Mouse (Mus musculus) 3134 (cell line): ENCODE measurements around the gene Kif21b.

ENCODE experiments used
- DNase-seq: peaks from one replicate; pipeline ENCODE4 v3.0.0-alpha.2; 2011; ENCODE audit warnings: low spot score; ENCODE audit not compliant: insufficient read length; ENCODE audit errors: extremely low read depth

The Kif21b gene

GRCm38 (mm10) chr1:136156304-136156703 lies 25.1 kb downstream of the Kif21b start:
- DNase-seq, result no peak

- DNase-seq, result no peak
Observed at GRCm38 (mm10) chr1:136156951-136157350, 25.8 kb downstream of the Kif21b start.

- no peak for DNase-seq
Observed at GRCm38 (mm10) chr1:136159830-136160229, 28.6 kb downstream of the Kif21b start.

GRCm38 (mm10) chr1:136160297-136160696 lies 29.1 kb downstream of the Kif21b start:
- no peak for DNase-seq

GRCm38 (mm10) chr1:136160930-136161329 lies 29.7 kb downstream of the Kif21b start:
- no peak for DNase-seq

- DNase-seq, result no peak
Observed at GRCm38 (mm10) chr1:136161333-136161921, 30.2 kb downstream of the Kif21b start.

- DNase-seq, result no peak
Observed at GRCm38 (mm10) chr1:136165436-136165835, 34.2 kb downstream of the Kif21b start.

GRCm38 (mm10) chr1:136167657-136168056 lies 36.5 kb downstream of the Kif21b start:
- DNase-seq, result no peak

- no peak for DNase-seq
Observed at GRCm38 (mm10) chr1:136170109-136170508, 38.9 kb downstream of the Kif21b start.

GRCm38 (mm10) chr1:136172696-136173095 lies 41.5 kb downstream of the Kif21b start:
- DNase-seq, result no peak

GRCm38 (mm10) chr1:136174101-136174606 lies 43.0 kb downstream of the Kif21b start:
- DNase-seq, result no peak

- DNase-seq, result no peak
Observed at GRCm38 (mm10) chr1:136175183-136175582, 44.0 kb downstream of the Kif21b start.

- DNase-seq, result no peak
Observed at GRCm38 (mm10) chr1:136177085-136177484, 45.9 kb downstream of the Kif21b start.

GRCm38 (mm10) chr1:136178741-136179140 lies 47.6 kb downstream of the Kif21b start:
- DNase-seq, result no peak

GRCm38 (mm10) chr1:136179511-136180001 lies 48.4 kb downstream of the Kif21b start:
- no peak for DNase-seq

- DNase-seq, result no peak
Observed at GRCm38 (mm10) chr1:136190033-136190432, 58.8 kb downstream of the Kif21b start.

- no peak for DNase-seq
Observed at GRCm38 (mm10) chr1:136212803-136213202, 81.6 kb downstream of the Kif21b start, which contains the start of gene Mroh3. Gene Mroh3, minus strand, starts transcription at chr1:136212828.

- no peak for DNase-seq
Observed at GRCm38 (mm10) chr1:136214304-136214703, 83.1 kb downstream of the Kif21b start.

GRCm38 (mm10) chr1:136220037-136220871 lies 89.1 kb downstream of the Kif21b start:
- no peak for DNase-seq

- DNase-seq, result no peak
Observed at GRCm38 (mm10) chr1:136222386-136222785, 91.2 kb downstream of the Kif21b start.

GRCm38 (mm10) chr1:136223758-136224342 lies 92.7 kb downstream of the Kif21b start:
- DNase-seq, result no peak
